Mouse (Mus musculus): ENCODE measurements around the gene Gm10188. TPM values are rescaled to one million over a fixed set of nuclear protein-coding genes. Genes with fewer than 3 reads are reported as not detected.

Gm10188 gene
- total and polyA plus RNA-seq, 3 experiments: not detected

- Histone ChIP-seq H3K9ac (ENCODE audit: insufficient read depth, low read depth) (no peak overlapping the region), H3K36me3 (replicated peaks in 1 of 2; ENCODE audit: control insufficient read depth in 1 of 2, insufficient read depth in 1 of 2, low read length in 1 of 2) (no peaks in the 10 kb centered on the region), H3K27ac (ENCODE audit: insufficient read depth, low read depth) (no peak overlapping the region), H3K79me2 (replicated peaks; ENCODE audit: control insufficient read depth, extremely low read depth, insufficient read depth, poor library complexity, severe bottlenecking) (no peaks in the 10 kb centered on the region), H3K9me3 (replicated peaks; ENCODE audit: low read length) (no peaks in the 10 kb centered on the region), H3K4me1 (ENCODE audit: control insufficient read depth in 1 of 2, insufficient read depth in 2 of 2) (peaks cover 22 to 68% of the 10 kb centered on the region in 2 experiments), H3K4me2 (ENCODE audit: insufficient read depth, low read depth, poor library complexity, severe bottlenecking) (no peak overlapping the region), H3K27me3 (replicated peaks) (no peaks in the 10 kb centered on the region), H3K4me3 (replicated peaks in 1 of 3; ENCODE audit: low read depth in 2 of 3, low read length in 2 of 3, poor library complexity in 1 of 3) (no peak overlapping the region)
- in situ Hi-C loops (cut with MboI; ENCODE audit: low pct_ligation_motif_present, low pct_unique_long_range_greater_than_20kb, low sequenced_read_pairs): no loop called here
- dilution Hi-C loops (cut with MboI; ENCODE audit: extremely low pct_ligation_motif_present, extremely low pct_unique_long_range_greater_than_20kb, low sequenced_read_pairs): no loop called here
- no peak for TF ChIP-seq UBTF (IDR thresholded peaks at IDR 0.05; ENCODE audit: low read depth, low read length)
- TF ChIP-seq RAD21 (IDR thresholded peaks at IDR 0.05; ENCODE audit: low read depth, low read length): no peak
- TF ChIP-seq NRF1 (IDR thresholded peaks at IDR 0.05; ENCODE audit: low read depth, low read length): no peak
- no peak for TF ChIP-seq TCF12 (IDR thresholded peaks at IDR 0.05; ENCODE audit: low read depth, low read length)
- no peak for TF ChIP-seq GABPA (IDR thresholded peaks at IDR 0.05; ENCODE audit: insufficient replicate concordance, low read depth, low read length)
- no peak for TF ChIP-seq MAX (IDR thresholded peaks at IDR 0.05; ENCODE audit: low read length)
- TF ChIP-seq JUND (conservative IDR thresholded peaks at IDR 0.05; ENCODE audit: low read depth, low read length): no peak
- no peak for TF ChIP-seq IRF4 (IDR thresholded peaks at IDR 0.05; ENCODE audit: low read depth, low read length)
- TF ChIP-seq ZNF384 (IDR thresholded peaks at IDR 0.05; ENCODE audit: low read depth, low read length): no peak
- no peak for TF ChIP-seq ELF1 (IDR thresholded peaks at IDR 0.05; ENCODE audit: low read depth, low read length)
- DNase-seq (ENCODE audit: extremely low read depth): no peak
These were observed 38.4 kb upstream of the Gm10188 start for GRCm38 (mm10) chr1:132267959-132268358.

GRCm38 (mm10) chr1:132266791-132267557 lies 37.4 kb upstream of the Gm10188 start:
- no peak overlapping the region for H3K27ac ChIP-seq (ENCODE audit: insufficient read depth, low read depth)
- DNase-seq (ENCODE audit: extremely low read depth): no peak
- no peak overlapping the region for H3K9ac ChIP-seq (ENCODE audit: insufficient read depth, low read depth)

More at GRCm38 (mm10) chr1:132266791-132267557, 37.4 kb upstream of the Gm10188 start:
- Histone ChIP-seq H3K27me3 (replicated peaks) (no peaks in the 10 kb centered on the region), H3K79me2 (replicated peaks; ENCODE audit: control insufficient read depth, extremely low read depth, insufficient read depth, poor library complexity, severe bottlenecking) (no peaks in the 10 kb centered on the region), H3K4me3 (replicated peaks in 1 of 3; ENCODE audit: low read depth in 2 of 3, low read length in 2 of 3, poor library complexity in 1 of 3) (no peak overlapping the region), H3K4me2 (ENCODE audit: insufficient read depth, low read depth, poor library complexity, severe bottlenecking) (no peak overlapping the region), H3K4me1 (ENCODE audit: control insufficient read depth in 1 of 2, insufficient read depth in 2 of 2) (peaks cover 24 to 72% of the 10 kb centered on the region in 2 experiments), H3K36me3 (replicated peaks in 1 of 2; ENCODE audit: control insufficient read depth in 1 of 2, insufficient read depth in 1 of 2, low read length in 1 of 2) (no peaks in the 10 kb centered on the region), H3K9me3 (replicated peaks; ENCODE audit: low read length) (no peaks in the 10 kb centered on the region)
- no peak for TF ChIP-seq MXI1 (IDR thresholded peaks at IDR 0.05; ENCODE audit: low read depth, low read length)
- TF ChIP-seq GABPA (IDR thresholded peaks at IDR 0.05; ENCODE audit: insufficient replicate concordance, low read depth, low read length): no peak
- TF ChIP-seq SIN3A (IDR thresholded peaks at IDR 0.05; ENCODE audit: low read length): no peak
- TF ChIP-seq MAX (IDR thresholded peaks at IDR 0.05; ENCODE audit: low read length): no peak
- TF ChIP-seq JUN (IDR thresholded peaks at IDR 0.05; ENCODE audit: insufficient read depth, low read depth, low read length): no peak
- no peak for TF ChIP-seq ZMIZ1 (IDR thresholded peaks at IDR 0.05; ENCODE audit: low read depth, low read length)
- no peak for TF ChIP-seq POLR2A (IDR thresholded peaks at IDR 0.05; ENCODE audit: low read depth, low read length)
- TF ChIP-seq EP300 (IDR thresholded peaks at IDR 0.05; ENCODE audit: low read length): no peak
- no peak for TF ChIP-seq ZKSCAN1 (IDR thresholded peaks at IDR 0.05; ENCODE audit: borderline replicate concordance, low read depth, low read length)
- TF ChIP-seq MEF2A (IDR thresholded peaks at IDR 0.05; ENCODE audit: borderline replicate concordance, low read depth, low read length): no peak
- no peak for TF ChIP-seq RCOR1 (conservative IDR thresholded peaks at IDR 0.05; ENCODE audit: low read depth, low read length)
- TF ChIP-seq NRF1 (IDR thresholded peaks at IDR 0.05; ENCODE audit: low read depth, low read length): no peak
- no peak for TF ChIP-seq POLR2AphosphoS2 (IDR thresholded peaks at IDR 0.05; ENCODE audit: low read depth, low read length)
- TF ChIP-seq HCFC1 (IDR thresholded peaks at IDR 0.05; ENCODE audit: low read depth, low read length): no peak
- no peak for TF ChIP-seq CTCF (conservative IDR thresholded peaks at IDR 0.05 in 1 of 2, IDR thresholded peaks at IDR 0.05 in 1 of 2; ENCODE audit: low read depth in 2 of 2, low read length in 2 of 2)
- no peak for TF ChIP-seq KAT2A (IDR thresholded peaks at IDR 0.05; ENCODE audit: insufficient replicate concordance, low read length)
- no peak for TF ChIP-seq TCF12 (IDR thresholded peaks at IDR 0.05; ENCODE audit: low read depth, low read length)
- in situ Hi-C loops (cut with MboI; ENCODE audit: low pct_ligation_motif_present, low pct_unique_long_range_greater_than_20kb, low sequenced_read_pairs) (no loop called here), dilution Hi-C loops (cut with MboI; ENCODE audit: extremely low pct_ligation_motif_present, extremely low pct_unique_long_range_greater_than_20kb, low sequenced_read_pairs) (no loop called here)
